Mouse (Mus musculus) forebrain, embryonic 16.5 days (tissue): ENCODE results near the gene Borcs6. TPM values are rescaled to one million over a fixed set of nuclear protein-coding genes. Genes with fewer than 3 reads are reported as not detected.

ENCODE experiments used
- ATAC-seq: fragments of 200-750 bp; cut with Nextera tagmentation; 2 replicates; pipeline ENCODE4 v1.8.0; 2017; ENCODE audit warnings: mild to moderate bottlenecking, moderate library complexity
- H3K27ac ChIP-seq: fragments of 300-500 bp; sonication (generic); 2 replicates; pipeline ENCODE4 v1.5.1; 2014; ENCODE audit warnings: low read length, control low read depth
- H3K27me3 ChIP-seq: fragments of 300-500 bp; sonication (generic); replicated peaks from 2 replicates; pipeline ENCODE4 v1.6.1; 2014; ENCODE audit warnings: low read length; ENCODE audit not compliant: control insufficient read depth, insufficient read depth
- H3K36me3 ChIP-seq: fragments of 300-500 bp; sonication (generic); 2 replicates; pipeline ENCODE4 v1.6.1; 2014; ENCODE audit not compliant: control insufficient read depth, insufficient read depth
- H3K4me1 ChIP-seq: fragments of 300-500 bp; sonication (generic); replicated peaks from 2 replicates; pipeline ENCODE4 v1.6.1; 2014; ENCODE audit warnings: low read length; ENCODE audit not compliant: control insufficient read depth, insufficient read depth
- H3K4me2 ChIP-seq: fragments of 300-500 bp; sonication (generic); 2 replicates; pipeline ENCODE4 v1.6.1; 2014; ENCODE audit warnings: mild to moderate bottlenecking, low read length, control low read depth
- H3K4me3 ChIP-seq: fragments of 300-500 bp; sonication (generic); replicated peaks from 2 replicates; pipeline ENCODE4 v1.5.1; 2014; ENCODE audit warnings: mild to moderate bottlenecking, low read length, control low read depth
- H3K9ac ChIP-seq: fragments of 300-500 bp; sonication (generic); replicated peaks from 2 replicates; pipeline ENCODE4 v1.6.1; 2014; ENCODE audit warnings: low read depth, low read length, control low read depth
- H3K9me3 ChIP-seq: fragments of 300-500 bp; sonication (generic); 2 replicates; pipeline ENCODE4 v1.6.1; 2016; ENCODE audit warnings: low read length; ENCODE audit not compliant: control insufficient read depth
- WGBS: fragments of 180-500 bp; shearing (Covaris S2); extraction: QIAGEN DNeasy Blood & Tissue Kit; methylation state at CpG from one replicate; pipeline ENCODE4 v1.1.7; 2014; 5-methylcytosine and 5-hydroxymethylcytosine counted together
- polyA plus RNA-seq: library from polyadenylated mRNA; unstranded; fragments of >200 nt; fragmentation: Nextera tagmentation; extraction: Ambion mirVana; gene quantifications from 2 replicates; pipeline ENCODE4 v1.2.1, GENCODE M21; 2015

Gene Borcs6
- polyA plus RNA-seq, 1 experiment from 2014 or later = 11.4 TPM

DNA sequence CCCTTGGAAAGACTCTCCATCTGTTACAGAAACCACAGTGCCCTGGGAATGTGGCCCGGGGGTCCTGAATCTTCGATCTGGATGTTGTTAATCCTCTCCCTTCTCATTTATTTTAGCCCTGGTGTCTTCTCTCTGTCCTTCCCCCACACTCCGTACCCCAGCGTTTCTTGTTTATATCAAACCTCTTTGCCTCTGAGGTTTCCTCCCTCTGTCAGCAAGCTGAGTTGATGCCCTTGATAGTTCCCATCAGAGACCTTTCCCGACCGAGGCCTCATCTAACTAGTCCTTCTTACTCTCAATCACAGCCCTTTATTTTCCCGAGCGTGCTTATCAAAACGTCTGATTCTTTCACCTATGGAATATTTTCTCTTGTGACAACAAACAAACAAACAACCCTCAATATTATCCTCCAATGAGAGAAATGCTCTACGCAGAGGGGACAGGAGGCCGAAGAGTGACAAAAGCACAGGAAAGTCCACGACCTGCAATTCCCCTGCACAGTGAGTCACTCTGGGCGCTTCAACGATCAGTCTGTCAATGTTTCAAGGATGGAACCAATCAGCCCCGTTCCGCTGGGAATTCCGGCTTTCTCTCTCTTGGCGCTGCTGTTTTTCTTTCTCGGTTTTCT is 674 bp upstream of the Borcs6 start:
- Histone ChIP-seq H3K9ac (peak overlapping the region; percentile 78), H3K4me1 (peaks cover 23% of the 10 kb centered on the region), H3K4me2 (peak overlapping the region; percentile 92), H3K27ac (peak overlapping the region; percentile 92), H3K4me3 (peak overlapping the region; percentile 95), H3K27me3 (no peaks in the 10 kb centered on the region), H3K9me3 (no peaks in the 10 kb centered on the region), H3K36me3 (no peaks in the 10 kb centered on the region)
- ATAC-seq = peak; percentile 24
- under 1% methylated on average over 19 of the region's 19 CpGs for WGBS

DNA sequence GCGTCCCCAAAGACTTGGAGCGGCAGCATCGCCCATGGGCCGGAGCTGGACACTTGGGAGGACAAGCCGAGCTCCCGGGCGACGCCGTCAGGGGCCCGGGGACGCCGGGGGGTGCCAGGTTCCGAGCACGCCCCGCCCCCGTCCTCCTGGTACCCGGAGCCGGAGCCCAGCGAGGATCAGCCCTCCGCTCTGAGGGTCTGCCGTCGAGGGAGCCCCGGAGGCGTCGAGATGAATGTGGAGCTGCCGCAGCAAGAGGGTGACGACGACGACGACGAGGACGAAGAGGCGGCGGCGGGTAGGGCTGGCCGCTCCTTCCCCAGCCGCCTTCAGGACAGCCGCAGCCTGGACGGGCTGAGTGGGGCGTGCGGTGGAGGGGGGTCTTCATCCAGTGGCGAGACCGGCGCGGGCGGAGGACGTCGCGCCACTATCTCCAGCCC is 476 bp downstream of the Borcs6 start:
- Histone ChIP-seq H3K27ac (peak overlapping the region; percentile 92), H3K4me2 (peak overlapping the region; percentile 89), H3K4me1 (peaks cover 30% of the 10 kb centered on the region), H3K4me3 (peak overlapping the region; percentile 95), H3K27me3 (no peaks in the 10 kb centered on the region), H3K9ac (peak overlapping the region; percentile 92), H3K36me3 (no peaks in the 10 kb centered on the region), H3K9me3 (no peaks in the 10 kb centered on the region)
- ATAC-seq = peak; percentile 18
- WGBS = 0% methylated on average over 48 of the region's 49 CpGs

GRCm38 (mm10) chr11:69060448-69061254 is 1.1 kb downstream of the Borcs6 start:
- no peaks in the 10 kb centered on the region for H3K27me3 ChIP-seq
- no peaks in the 10 kb centered on the region for H3K36me3 ChIP-seq
- H3K4me3 ChIP-seq = peak overlapping the region; percentile 95
- H3K9ac ChIP-seq = peak overlapping the region; percentile 92
- ATAC-seq = no peak
- H3K4me2 ChIP-seq = peak overlapping the region; percentile 89
- H3K4me1 ChIP-seq = peaks cover 31% of the 10 kb centered on the region
- WGBS = 2% methylated on average over 40 of the region's 40 CpGs
- H3K27ac ChIP-seq = peak overlapping the region; percentile 92
- no peaks in the 10 kb centered on the region for H3K9me3 ChIP-seq

- peak overlapping the region; percentile 95 for H3K4me3 ChIP-seq
- H3K9me3 ChIP-seq = no peaks in the 10 kb centered on the region
- no peak overlapping the region for H3K9ac ChIP-seq
- no peak for ATAC-seq
- no peak overlapping the region for H3K27ac ChIP-seq
- H3K27me3 ChIP-seq = no peaks in the 10 kb centered on the region
- H3K4me1 ChIP-seq = peaks cover 39% of the 10 kb centered on the region
- 11% methylated on average over 17 of the region's 17 CpGs for WGBS
- H3K36me3 ChIP-seq = no peaks in the 10 kb centered on the region
- H3K4me2 ChIP-seq = peak overlapping the region; percentile 89
These were observed 1.9 kb downstream of the Borcs6 start for GRCm38 (mm10) chr11:69061255-69061912.

- peak overlapping the region; percentile 54 for H3K4me2 ChIP-seq
- no peak for ATAC-seq
- 1% methylated on average over 17 of the region's 17 CpGs for WGBS
- H3K27me3 ChIP-seq = no peaks in the 10 kb centered on the region
- peak overlapping the region; percentile 52 for H3K4me3 ChIP-seq
- no peaks in the 10 kb centered on the region for H3K9me3 ChIP-seq
- H3K27ac ChIP-seq = peak overlapping the region; percentile 77; the same call in 1 of the 2 replicates
- no peak overlapping the region for H3K9ac ChIP-seq
- no peaks in the 10 kb centered on the region for H3K36me3 ChIP-seq
- peaks cover 46% of the 10 kb centered on the region for H3K4me1 ChIP-seq
These were observed 2.8 kb downstream of the Borcs6 start for GRCm38 (mm10) chr11:69062194-69062760.

DNA sequence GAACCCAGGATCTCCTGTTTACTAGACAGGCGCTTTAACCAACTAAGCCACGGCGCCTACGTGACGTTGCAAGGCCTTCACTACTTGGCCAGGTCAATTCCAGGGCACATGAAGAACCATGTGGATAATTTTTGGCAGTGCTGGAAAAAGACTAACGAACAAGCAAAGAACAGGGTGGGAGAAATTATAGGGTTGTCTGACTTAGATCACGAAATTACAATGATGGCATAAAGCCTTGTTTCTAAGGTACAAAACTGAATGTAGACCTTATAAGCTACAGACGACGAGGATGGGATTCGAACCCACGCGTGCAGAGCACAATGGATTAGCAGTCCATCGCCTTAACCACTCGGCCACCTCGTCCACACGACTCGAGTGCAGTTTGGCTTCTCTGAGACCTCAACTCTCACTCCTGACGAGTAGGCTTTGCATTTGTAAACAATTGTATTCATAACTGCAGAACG is 3.3 kb downstream of the Borcs6 start:
- no peaks in the 10 kb centered on the region for H3K9me3 ChIP-seq
- peaks cover 46% of the 10 kb centered on the region for H3K4me1 ChIP-seq
- peak; percentile 56 for ATAC-seq
- H3K36me3 ChIP-seq = no peaks in the 10 kb centered on the region
- H3K27me3 ChIP-seq = no peaks in the 10 kb centered on the region
- H3K4me2 ChIP-seq = peak overlapping the region; percentile 54
- peak overlapping the region; percentile 52 for H3K4me3 ChIP-seq
- H3K27ac ChIP-seq = peak overlapping the region; percentile 77
- under 1% methylated on average over 19 of the region's 19 CpGs for WGBS
- H3K9ac ChIP-seq = no peak overlapping the region

GRCm38 (mm10) chr11:69063413-69064201 is 4.1 kb downstream of the Borcs6 start:
- ATAC-seq = 0 out of 2 replicates have a peak, but pooled peaks have one; percentile 19
- Histone ChIP-seq H3K9me3 (no peaks in the 10 kb centered on the region), H3K4me2 (peak overlapping the region; percentile 80), H3K9ac (peak overlapping the region; percentile 58), H3K4me1 (peaks cover 39% of the 10 kb centered on the region), H3K27me3 (no peaks in the 10 kb centered on the region), H3K27ac (peak overlapping the region; percentile 77), H3K36me3 (no peaks in the 10 kb centered on the region), H3K4me3 (peak overlapping the region; percentile 52)
- under 1% methylated on average over 31 of the region's 31 CpGs for WGBS

- peak overlapping the region; percentile 80 for H3K4me2 ChIP-seq
- WGBS = 54% methylated on average over 9 of the region's 9 CpGs
These were observed 5.0 kb downstream of the Borcs6 start for GRCm38 (mm10) chr11:69064259-69065133.

More at GRCm38 (mm10) chr11:69064259-69065133, 5.0 kb downstream of the Borcs6 start:
- H3K9ac ChIP-seq = peak overlapping the region; percentile 58
- peaks cover 37% of the 10 kb centered on the region for H3K4me1 ChIP-seq
- no peaks in the 10 kb centered on the region for H3K9me3 ChIP-seq
- H3K27me3 ChIP-seq = no peaks in the 10 kb centered on the region
- H3K36me3 ChIP-seq = no peaks in the 10 kb centered on the region
- H3K27ac ChIP-seq = no peak overlapping the region; the same call in 1 of the 2 replicates
- H3K4me3 ChIP-seq = peak overlapping the region; percentile 52
- no peak for ATAC-seq
